Mouse (Mus musculus): ENCODE results near the gene Haus5. TPM values are rescaled to one million over a fixed set of nuclear protein-coding genes. Genes with fewer than 3 reads are reported as not detected.

Gene Haus5
- 10.8 and 11.7 TPM in 2 replicates for polyA plus RNA-seq (2015; fragmentation: Nextera tagmentation; extraction: Ambion mirVana)

GRCm38 (mm10) chr7:30664529-30665200 is at the start of gene Haus5:
Haus5 (minus strand) TSS chr7:30664994.
- peak within 1 kb of the TSS; percentile 59 for H3K4me3 ChIP-seq (ENCODE audit: low read depth, low read length)
- TF ChIP-seq EP300 (optimal IDR thresholded peaks at IDR 0.05) (no peak), CTCF (IDR thresholded peaks at IDR 0.05; ENCODE audit: low read depth) (no peak)
- H3K27me3 ChIP-seq (ENCODE audit: control insufficient read depth, insufficient read depth, low read length) = no peaks in the 10 kb centered on the region
- no peak within 1 kb of the TSS for H3K27ac ChIP-seq (replicated peaks)
- peak within 1 kb of the TSS; percentile 84 for H3K4me2 ChIP-seq (replicated peaks; ENCODE audit: low read depth)
- peak within 1 kb of the TSS; percentile 73 for H3K9ac ChIP-seq (ENCODE audit: low read length)
- peak; percentile 94 for ATAC-seq (ENCODE audit: low FRiP score, low TSS enrichment)
- H3K36me3 ChIP-seq (ENCODE audit: control insufficient read depth, insufficient read depth, low read length) = no peaks in the 10 kb centered on the region
- peaks cover 3% of the 10 kb centered on the region; the same call in 1 of the 2 replicates for H3K4me1 ChIP-seq (replicated peaks; ENCODE audit: control insufficient read depth, insufficient read depth)
- H3K9me3 ChIP-seq (ENCODE audit: control insufficient read depth, low read length) = no peaks in the 10 kb centered on the region
- peak; percentile 95 for DNase-seq (ENCODE audit: low spot score)
- 1% methylated on average over 34 of the region's 34 CpGs for WGBS

- no peaks in the 10 kb centered on the region for H3K4me1 ChIP-seq (replicated peaks; ENCODE audit: control insufficient read depth, insufficient read depth)
- DNase-seq (ENCODE audit: low spot score) = no peak
- H3K27ac ChIP-seq (replicated peaks) = no peak within 1 kb of the TSS
- no peak within 1 kb of the TSS for H3K4me3 ChIP-seq (ENCODE audit: low read depth, low read length)
- no peak within 1 kb of the TSS for H3K4me2 ChIP-seq (replicated peaks; ENCODE audit: low read depth)
- ATAC-seq (ENCODE audit: low FRiP score, low TSS enrichment) = no peak
- no peaks in the 10 kb centered on the region for H3K9me3 ChIP-seq (ENCODE audit: control insufficient read depth, low read length)
- H3K36me3 ChIP-seq (ENCODE audit: control insufficient read depth, insufficient read depth, low read length) = no peaks in the 10 kb centered on the region
- 81% methylated on average over 3 of the region's 3 CpGs for WGBS
- H3K27me3 ChIP-seq (ENCODE audit: control insufficient read depth, insufficient read depth, low read length) = no peaks in the 10 kb centered on the region
- H3K9ac ChIP-seq (ENCODE audit: low read length) = no peak within 1 kb of the TSS
- no peak for TF ChIP-seq EP300 (optimal IDR thresholded peaks at IDR 0.05)
- no peak for TF ChIP-seq CTCF (IDR thresholded peaks at IDR 0.05; ENCODE audit: low read depth)
These were observed 47.1 kb upstream of the Haus5 start, which contains the start of gene Atp4a for GRCm38 (mm10) chr7:30711942-30712341. Atp4a (plus strand) TSS chr7:30712209.

GRCm38 (mm10) chr7:30707441-30707840 is 42.6 kb upstream of the Haus5 start:
- Histone ChIP-seq H3K36me3 (ENCODE audit: control insufficient read depth, insufficient read depth, low read length) (no peaks in the 10 kb centered on the region), H3K9me3 (ENCODE audit: control insufficient read depth, low read length) (no peaks in the 10 kb centered on the region), H3K27me3 (ENCODE audit: control insufficient read depth, insufficient read depth, low read length) (no peaks in the 10 kb centered on the region), H3K27ac (replicated peaks) (no peak overlapping the region; the same call in 1 of the 2 replicates), H3K4me2 (replicated peaks; ENCODE audit: low read depth) (no peak overlapping the region), H3K4me3 (ENCODE audit: low read depth, low read length) (no peak overlapping the region), H3K4me1 (replicated peaks; ENCODE audit: control insufficient read depth, insufficient read depth) (no peaks in the 10 kb centered on the region), H3K9ac (ENCODE audit: low read length) (no peak overlapping the region)
- WGBS = 47% methylated on average over 1 of the region's 1 CpGs
- DNase-seq (ENCODE audit: low spot score) = peak; percentile 50
- peak; percentile 28; the same call in 1 of the 2 replicates for ATAC-seq (ENCODE audit: low FRiP score, low TSS enrichment)
- TF ChIP-seq CTCF (IDR thresholded peaks at IDR 0.05; ENCODE audit: low read depth) = no peak
- no peak for TF ChIP-seq EP300 (optimal IDR thresholded peaks at IDR 0.05)

- no peak overlapping the region for H3K4me3 ChIP-seq (ENCODE audit: low read depth, low read length)
- H3K36me3 ChIP-seq (ENCODE audit: control insufficient read depth, insufficient read depth, low read length) = no peaks in the 10 kb centered on the region
- H3K4me2 ChIP-seq (replicated peaks; ENCODE audit: low read depth) = no peak overlapping the region
- WGBS = 47% methylated on average over 8 of the region's 8 CpGs
- DNase-seq (ENCODE audit: low spot score) = peak; percentile 78
- ATAC-seq (ENCODE audit: low FRiP score, low TSS enrichment) = peak; percentile 87
- TF ChIP-seq CTCF (IDR thresholded peaks at IDR 0.05; ENCODE audit: low read depth) = no peak
- no peaks in the 10 kb centered on the region for H3K9me3 ChIP-seq (ENCODE audit: control insufficient read depth, low read length)
- H3K27ac ChIP-seq (replicated peaks) = peak overlapping the region; percentile 56
- H3K4me1 ChIP-seq (replicated peaks; ENCODE audit: control insufficient read depth, insufficient read depth) = no peaks in the 10 kb centered on the region
- H3K9ac ChIP-seq (ENCODE audit: low read length) = no peak overlapping the region
- no peaks in the 10 kb centered on the region for H3K27me3 ChIP-seq (ENCODE audit: control insufficient read depth, insufficient read depth, low read length)
These were observed 41.6 kb upstream of the Haus5 start for GRCm38 (mm10) chr7:30706214-30706882.

- Histone ChIP-seq H3K27me3 (ENCODE audit: control insufficient read depth, insufficient read depth, low read length) (no peaks in the 10 kb centered on the region), H3K36me3 (ENCODE audit: control insufficient read depth, insufficient read depth, low read length) (no peaks in the 10 kb centered on the region), H3K4me1 (replicated peaks; ENCODE audit: control insufficient read depth, insufficient read depth) (no peaks in the 10 kb centered on the region), H3K4me3 (ENCODE audit: low read depth, low read length) (no peak within 1 kb of the TSS), H3K9ac (ENCODE audit: low read length) (no peak within 1 kb of the TSS), H3K9me3 (ENCODE audit: control insufficient read depth, low read length) (no peaks in the 10 kb centered on the region), H3K4me2 (replicated peaks; ENCODE audit: low read depth) (no peak within 1 kb of the TSS), H3K27ac (replicated peaks) (0 out of 2 replicates have a peak within 1 kb of the TSS, but pooled peaks have one; percentile 49)
- WGBS = 37% methylated on average over 9 of the region's 9 CpGs
- TF ChIP-seq EP300 (optimal IDR thresholded peaks at IDR 0.05) (no peak), CTCF (IDR thresholded peaks at IDR 0.05; ENCODE audit: low read depth) (no peak; the same call in 1 of the 2 replicates)
- DNase-seq (ENCODE audit: low spot score) = peak; percentile 84
- peak; percentile 71 for ATAC-seq (ENCODE audit: low FRiP score, low TSS enrichment)
These were observed 33.8 kb upstream of the Haus5 start, which contains the start of gene 2200002J24Rik for GRCm38 (mm10) chr7:30698589-30698988. 2200002J24Rik (plus strand) TSS chr7:30698926.

GRCm38 (mm10) chr7:30698101-30698500 is 33.3 kb upstream of the Haus5 start:
- no peaks in the 10 kb centered on the region for H3K4me1 ChIP-seq (replicated peaks; ENCODE audit: control insufficient read depth, insufficient read depth)
- H3K36me3 ChIP-seq (ENCODE audit: control insufficient read depth, insufficient read depth, low read length) = no peaks in the 10 kb centered on the region
- TF ChIP-seq EP300 (optimal IDR thresholded peaks at IDR 0.05) (no peak), CTCF (IDR thresholded peaks at IDR 0.05; ENCODE audit: low read depth) (no peak)
- H3K4me2 ChIP-seq (replicated peaks; ENCODE audit: low read depth) = no peak overlapping the region
- ATAC-seq (ENCODE audit: low FRiP score, low TSS enrichment) (no peak), DNase-seq (ENCODE audit: low spot score) (no peak)
- H3K4me3 ChIP-seq (ENCODE audit: low read depth, low read length) = no peak overlapping the region
- H3K27ac ChIP-seq (replicated peaks) = 0 out of 2 replicates have a peak overlapping the region, but pooled peaks have one; percentile 49
- no peak overlapping the region for H3K9ac ChIP-seq (ENCODE audit: low read length)
- H3K27me3 ChIP-seq (ENCODE audit: control insufficient read depth, insufficient read depth, low read length) = no peaks in the 10 kb centered on the region
- no peaks in the 10 kb centered on the region for H3K9me3 ChIP-seq (ENCODE audit: control insufficient read depth, low read length)
- 54% methylated on average over 5 of the region's 5 CpGs for WGBS

Measured in stomach, postnatal 0 days (tissue).